Mouse (Mus musculus): ENCODE data around the gene Trip4.

GRCm38 (mm10) chr9:65844421-65845165 is 64.0 kb downstream of the Trip4 start:
- TF ChIP-seq POLR2A (IDR thresholded peaks at IDR 0.05; ENCODE audit: insufficient read depth, low read depth, low read length) (no peak), CTCF (IDR thresholded peaks at IDR 0.05) (no peak), EP300 (IDR thresholded peaks at IDR 0.05; ENCODE audit: insufficient read depth, low read depth, low read length) (no peak)

Measured in heart, adult 2 months (tissue).